Mouse (Mus musculus): ENCODE measurements around the gene Ildr2. TPM values are rescaled to one million over a fixed set of nuclear protein-coding genes. Genes with fewer than 3 reads are reported as not detected.

Ildr2 gene
- total RNA-seq (2015) (not detected in 2 replicates), total RNA-seq (2017) (not detected in 2 replicates)

- ATAC-seq (replicated peaks; ENCODE audit: poor library complexity), result peak; percentile 32
Measured at GRCm38 (mm10) chr1:166253898-166254894, at the start of gene Ildr2. Ildr2 (plus strand) TSS chr1:166254139.

GRCm38 (mm10) chr1:166204171-166204570, 49.8 kb upstream of the Ildr2 start:
- ATAC-seq (replicated peaks; ENCODE audit: poor library complexity), result peak; percentile 57

- ATAC-seq (replicated peaks; ENCODE audit: poor library complexity), result no peak
Measured at GRCm38 (mm10) chr1:166205159-166205558, 48.8 kb upstream of the Ildr2 start.

GRCm38 (mm10) chr1:166209371-166209770, 44.6 kb upstream of the Ildr2 start:
- no peak for ATAC-seq (replicated peaks; ENCODE audit: poor library complexity)

- no peak for ATAC-seq (replicated peaks; ENCODE audit: poor library complexity)
Measured at GRCm38 (mm10) chr1:166214181-166214580, 39.8 kb upstream of the Ildr2 start.

GRCm38 (mm10) chr1:166238315-166238969, 15.5 kb upstream of the Ildr2 start, which contains the start of gene Mael:
Mael (minus strand) TSS chr1:166238747.
- ATAC-seq (replicated peaks; ENCODE audit: poor library complexity), result no peak

- ATAC-seq (replicated peaks; ENCODE audit: poor library complexity), result peak; percentile 93
Measured at GRCm38 (mm10) chr1:166244285-166244684, 9.7 kb upstream of the Ildr2 start.

GRCm38 (mm10) chr1:166255091-166255490, 1.2 kb downstream of the Ildr2 start:
- no peak for ATAC-seq (replicated peaks; ENCODE audit: poor library complexity)

- ATAC-seq (replicated peaks; ENCODE audit: poor library complexity), result no peak
Measured at GRCm38 (mm10) chr1:166255651-166256050, 1.7 kb downstream of the Ildr2 start.

- no peak for ATAC-seq (replicated peaks; ENCODE audit: poor library complexity)
Measured at GRCm38 (mm10) chr1:166256302-166256701, 2.4 kb downstream of the Ildr2 start.

- no peak for ATAC-seq (replicated peaks; ENCODE audit: poor library complexity)
Measured at GRCm38 (mm10) chr1:166256898-166257297, 3.0 kb downstream of the Ildr2 start.

- ATAC-seq (replicated peaks; ENCODE audit: poor library complexity), result no peak
Measured at GRCm38 (mm10) chr1:166259526-166259925, 5.6 kb downstream of the Ildr2 start.

GRCm38 (mm10) chr1:166266001-166266705, 12.2 kb downstream of the Ildr2 start:
- no peak for ATAC-seq (replicated peaks; ENCODE audit: poor library complexity)

- peak; percentile 44; the same call in 1 of the 2 replicates for ATAC-seq (replicated peaks; ENCODE audit: poor library complexity)
Measured at GRCm38 (mm10) chr1:166266918-166267317, 13.0 kb downstream of the Ildr2 start.

GRCm38 (mm10) chr1:166268218-166268617, 14.3 kb downstream of the Ildr2 start:
- peak; percentile 60 for ATAC-seq (replicated peaks; ENCODE audit: poor library complexity)

- no peak for ATAC-seq (replicated peaks; ENCODE audit: poor library complexity)
Measured at GRCm38 (mm10) chr1:166278786-166279185, 24.8 kb downstream of the Ildr2 start.

- ATAC-seq (replicated peaks; ENCODE audit: poor library complexity), result no peak
Measured at GRCm38 (mm10) chr1:166279580-166280206, 25.8 kb downstream of the Ildr2 start.

- no peak for ATAC-seq (replicated peaks; ENCODE audit: poor library complexity)
Measured at GRCm38 (mm10) chr1:166280566-166280965, 26.6 kb downstream of the Ildr2 start.

GRCm38 (mm10) chr1:166281287-166281686, 27.3 kb downstream of the Ildr2 start:
- ATAC-seq (replicated peaks; ENCODE audit: poor library complexity), result no peak

- ATAC-seq (replicated peaks; ENCODE audit: poor library complexity), result no peak
Measured at GRCm38 (mm10) chr1:166281836-166282235, 27.9 kb downstream of the Ildr2 start.
